Mouse (Mus musculus) midbrain, embryonic 11.5 days (tissue): ENCODE measurements around the gene Cby3. TPM values are rescaled to one million over a fixed set of nuclear protein-coding genes. Genes with fewer than 3 reads are reported as not detected.

ENCODE experiments used
- ATAC-seq: fragments of 200-750 bp; cut with Nextera tagmentation; 2 replicates; pipeline ENCODE4 v1.8.0; 2017; ENCODE audit warnings: moderate TSS enrichment, moderate library complexity; ENCODE audit not compliant: low FRiP score
- DNase-seq: peaks from one replicate; pipeline ENCODE4 v3.0.0; 2015; ENCODE audit warnings: low spot score; ENCODE audit errors: missing footprints
- H3K27ac ChIP-seq: fragments of 300-500 bp; sonication (generic); 2 replicates; pipeline ENCODE4 v1.5.1; 2014; ENCODE audit warnings: low read depth, low read length
- H3K27me3 ChIP-seq: fragments of 300-500 bp; sonication (generic); 2 replicates; pipeline ENCODE4 v1.6.1; 2014; ENCODE audit warnings: mild to moderate bottlenecking, low read length, moderate library complexity, mixed read lengths; ENCODE audit not compliant: control insufficient read depth, insufficient read depth
- H3K36me3 ChIP-seq: fragments of 300-500 bp; sonication (generic); 2 replicates; pipeline ENCODE4 v1.6.1; 2014; ENCODE audit warnings: mild to moderate bottlenecking, low read length, moderate library complexity, mixed read lengths; ENCODE audit not compliant: control insufficient read depth, insufficient read depth
- H3K4me1 ChIP-seq: fragments of 300-500 bp; sonication (generic); 2 replicates; pipeline ENCODE4 v1.6.1; 2014; ENCODE audit warnings: low read length; ENCODE audit not compliant: control insufficient read depth, insufficient read depth
- H3K4me2 ChIP-seq: fragments of 300-500 bp; sonication (generic); 2 replicates; pipeline ENCODE4 v1.6.1; 2014; ENCODE audit warnings: mild to moderate bottlenecking, moderate library complexity
- H3K4me3 ChIP-seq: fragments of 300-500 bp; sonication (generic); 2 replicates; pipeline ENCODE4 v1.5.1; 2014; ENCODE audit warnings: low read depth, low read length
- H3K9ac ChIP-seq: fragments of 300-500 bp; sonication (generic); 2 replicates; pipeline ENCODE4 v1.6.1; 2014; ENCODE audit warnings: low read length
- H3K9me3 ChIP-seq: fragments of 300-500 bp; sonication (generic); 2 replicates; pipeline ENCODE4 v1.6.1; 2016; ENCODE audit warnings: low read length; ENCODE audit not compliant: control insufficient read depth
- WGBS: fragments of 180-500 bp; shearing (Covaris S2); extraction: QIAGEN DNeasy Blood & Tissue Kit; methylation state at CpG from one replicate; pipeline ENCODE4 v1.1.7; 2014; 5-methylcytosine and 5-hydroxymethylcytosine counted together
- polyA plus RNA-seq: library from polyadenylated mRNA; unstranded; fragments of >200 nt; fragmentation: Nextera tagmentation; extraction: Ambion mirVana; gene quantifications from 2 replicates; pipeline ENCODE4 v1.2.1, GENCODE M21; 2014

The Cby3 gene
- polyA plus RNA-seq, 1 experiment from 2014 or later: not detected

DNA sequence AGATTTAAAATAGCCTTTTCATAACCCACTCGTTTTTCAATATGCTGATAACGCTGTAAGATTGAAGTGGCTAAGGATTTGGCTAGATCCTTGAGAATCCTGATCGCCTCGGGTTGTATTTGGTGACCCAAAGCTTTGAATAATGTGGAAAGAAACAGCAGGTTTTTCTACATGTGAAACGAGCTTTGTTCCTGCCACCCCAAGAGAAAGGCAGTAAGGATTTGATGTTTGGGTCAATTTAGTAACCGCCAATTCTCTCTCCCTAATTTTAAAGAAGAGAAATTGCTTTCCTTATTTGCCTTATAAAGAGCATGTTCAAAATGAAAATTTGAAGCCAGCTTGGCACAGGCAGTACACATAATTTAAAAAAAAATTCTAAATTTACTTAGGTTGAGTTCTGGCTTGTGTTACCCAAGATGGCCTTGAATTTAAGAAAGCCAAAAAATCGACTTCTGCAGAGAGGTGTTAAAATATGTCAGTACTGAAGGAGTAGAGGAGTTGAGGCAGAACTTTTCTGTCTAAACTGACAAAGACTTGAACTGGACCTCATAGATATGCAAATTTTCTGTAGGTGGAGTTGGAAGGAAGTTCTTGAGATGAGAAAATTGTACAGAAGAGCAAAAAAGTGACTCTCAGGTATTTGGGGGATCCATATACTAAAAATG, 27.8 kb upstream of the Cby3 start:
- H3K36me3 ChIP-seq: no peaks in the 10 kb centered on the region
- peak overlapping the region; percentile 54 for H3K4me2 ChIP-seq
- ATAC-seq: no peak
- 8% methylated on average over 7 of the region's 7 CpGs for WGBS
- peak overlapping the region; percentile 23 for H3K27ac ChIP-seq
- DNase-seq: no peak
- H3K4me3 ChIP-seq: peak overlapping the region; percentile 94
- peaks cover 13% of the 10 kb centered on the region for H3K4me1 ChIP-seq
- no peaks in the 10 kb centered on the region for H3K9me3 ChIP-seq
- no peaks in the 10 kb centered on the region for H3K27me3 ChIP-seq
- H3K9ac ChIP-seq: peak overlapping the region; percentile 85

DNA sequence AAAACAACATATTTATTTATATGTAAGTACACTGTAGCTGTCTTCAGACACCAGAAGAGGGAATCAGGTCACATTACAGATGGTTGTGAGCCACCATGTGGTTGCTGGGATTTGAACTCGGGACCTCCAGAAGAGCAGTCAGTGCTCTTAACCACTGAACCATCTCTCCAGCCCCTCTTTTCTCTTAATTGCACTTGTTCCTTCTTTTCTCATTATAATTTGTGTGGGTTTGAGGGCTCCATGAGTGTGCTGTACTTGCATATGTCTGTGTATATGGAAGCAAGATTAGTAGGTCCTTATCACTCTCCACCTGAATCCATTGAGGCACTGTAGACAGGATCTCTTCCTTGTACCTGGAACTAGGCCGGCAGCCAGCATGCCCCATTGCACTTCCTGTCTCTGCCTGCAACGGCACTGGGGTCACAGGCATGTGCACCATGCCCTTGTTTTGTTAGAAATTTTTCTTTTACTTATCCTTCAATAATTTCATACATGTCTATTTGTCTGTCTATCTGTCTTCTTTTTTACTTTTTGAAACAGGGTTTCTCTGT, 26.1 kb upstream of the Cby3 start:
- H3K4me2 ChIP-seq: no peak overlapping the region
- no peaks in the 10 kb centered on the region for H3K27me3 ChIP-seq
- H3K9ac ChIP-seq: no peak overlapping the region
- H3K27ac ChIP-seq: no peak overlapping the region
- WGBS: 87% methylated on average over 3 of the region's 3 CpGs
- ATAC-seq: no peak
- no peaks in the 10 kb centered on the region for H3K9me3 ChIP-seq
- DNase-seq: no peak
- no peak overlapping the region for H3K4me3 ChIP-seq
- no peaks in the 10 kb centered on the region for H3K36me3 ChIP-seq
- H3K4me1 ChIP-seq: peaks cover 13% of the 10 kb centered on the region

- Histone ChIP-seq H3K36me3 (no peaks in the 10 kb centered on the region), H3K27ac (no peak overlapping the region), H3K9me3 (no peaks in the 10 kb centered on the region), H3K27me3 (no peaks in the 10 kb centered on the region), H3K9ac (no peak overlapping the region), H3K4me1 (peaks cover 7% of the 10 kb centered on the region), H3K4me3 (no peak overlapping the region), H3K4me2 (no peak overlapping the region)
- 89% methylated on average over 1 of the region's 1 CpGs for WGBS
- DNase-seq (no peak), ATAC-seq (no peak)
Measured at GRCm38 (mm10) chr11:50329378-50329777, 24.9 kb upstream of the Cby3 start.

DNA sequence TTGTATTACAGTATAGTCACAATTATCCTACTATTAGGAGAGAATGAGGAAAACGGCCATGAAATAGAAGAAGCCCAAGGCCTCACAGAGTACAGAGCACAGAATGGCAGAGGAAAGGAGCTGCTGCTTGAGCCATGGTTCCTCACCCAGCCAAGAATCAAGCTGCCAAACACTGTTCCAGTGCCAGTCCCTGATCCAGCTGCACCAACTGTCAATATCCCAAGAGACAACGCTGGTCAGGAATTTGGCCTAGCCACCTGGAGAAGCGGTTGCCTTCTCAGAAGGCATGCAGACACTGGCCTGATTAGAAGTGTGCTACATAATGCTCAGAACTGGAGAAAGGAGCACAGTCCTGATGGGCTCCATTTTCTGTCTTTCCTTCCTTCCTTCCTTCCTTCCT, 21.1 kb upstream of the Cby3 start:
- Histone ChIP-seq H3K27ac (no peak overlapping the region), H3K9ac (no peak overlapping the region), H3K4me3 (no peak overlapping the region), H3K36me3 (no peaks in the 10 kb centered on the region), H3K9me3 (no peaks in the 10 kb centered on the region), H3K27me3 (no peaks in the 10 kb centered on the region), H3K4me2 (no peak overlapping the region), H3K4me1 (no peaks in the 10 kb centered on the region)
- 85% methylated on average over 3 of the region's 3 CpGs for WGBS
- DNase-seq (no peak), ATAC-seq (no peak)

DNA sequence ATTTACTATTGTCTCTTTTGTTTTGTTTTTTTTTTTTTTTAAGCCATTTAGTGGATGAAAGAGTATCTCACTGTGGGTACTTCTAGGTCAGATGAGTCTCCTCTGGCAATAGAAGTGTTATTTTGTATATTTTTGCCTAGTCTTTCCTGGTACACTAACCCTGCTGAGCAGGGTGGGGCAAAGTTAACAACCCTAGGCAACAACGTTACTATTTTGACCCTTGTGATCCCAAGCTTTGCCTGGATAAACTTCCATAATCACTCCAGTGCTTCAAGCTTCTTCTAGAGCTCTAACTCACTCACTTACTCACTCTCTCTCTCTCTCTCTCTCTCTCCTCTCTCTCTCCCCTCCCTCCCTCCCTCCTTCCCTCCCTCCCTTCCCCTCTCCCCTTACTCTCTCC, 18.1 kb upstream of the Cby3 start:
- ATAC-seq (no peak), DNase-seq (no peak)
- Histone ChIP-seq H3K36me3 (no peaks in the 10 kb centered on the region), H3K4me1 (no peaks in the 10 kb centered on the region), H3K27ac (no peak overlapping the region), H3K9ac (no peak overlapping the region), H3K9me3 (no peaks in the 10 kb centered on the region), H3K4me2 (no peak overlapping the region), H3K4me3 (no peak overlapping the region), H3K27me3 (no peaks in the 10 kb centered on the region)
- WGBS: 61% methylated on average over 1 of the region's 1 CpGs

- Histone ChIP-seq H3K27me3 (no peaks in the 10 kb centered on the region), H3K36me3 (no peaks in the 10 kb centered on the region), H3K27ac (no peak overlapping the region), H3K9me3 (no peaks in the 10 kb centered on the region), H3K4me2 (no peak overlapping the region), H3K4me1 (no peaks in the 10 kb centered on the region), H3K9ac (no peak overlapping the region), H3K4me3 (no peak overlapping the region)
- no peak for ATAC-seq
- no peak for DNase-seq
- WGBS: 62% methylated on average over 4 of the region's 4 CpGs
Measured at GRCm38 (mm10) chr11:50336891-50337290, 17.4 kb upstream of the Cby3 start.

DNA sequence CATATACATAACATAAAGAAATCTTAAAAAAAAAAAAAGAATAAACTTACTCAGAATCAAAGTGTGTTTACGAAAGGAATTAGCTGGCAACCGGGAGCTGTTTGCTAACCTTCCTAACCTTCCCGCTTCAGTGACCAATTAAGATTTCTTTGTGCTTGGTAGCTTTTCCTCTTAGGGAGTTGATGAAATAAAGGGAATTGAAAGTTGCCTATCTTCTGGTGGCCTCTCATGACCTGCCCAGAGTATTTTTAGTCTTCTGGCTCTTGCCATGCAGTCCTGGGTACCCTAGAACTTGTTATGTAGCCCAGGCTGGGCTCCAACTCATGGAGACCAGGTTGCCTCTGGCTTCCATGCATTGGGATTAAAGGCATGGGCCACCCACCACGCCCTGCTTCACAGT, 8.8 kb upstream of the Cby3 start:
- Histone ChIP-seq H3K4me3 (no peak overlapping the region), H3K9ac (no peak overlapping the region), H3K27me3 (no peaks in the 10 kb centered on the region), H3K4me2 (no peak overlapping the region), H3K36me3 (no peaks in the 10 kb centered on the region), H3K27ac (no peak overlapping the region), H3K4me1 (no peaks in the 10 kb centered on the region), H3K9me3 (no peaks in the 10 kb centered on the region)
- WGBS: 67% methylated on average over 4 of the region's 4 CpGs
- DNase-seq: no peak
- no peak for ATAC-seq

- Histone ChIP-seq H3K27ac (no peak overlapping the region), H3K9ac (no peak overlapping the region), H3K9me3 (no peaks in the 10 kb centered on the region), H3K36me3 (no peaks in the 10 kb centered on the region), H3K4me1 (no peaks in the 10 kb centered on the region), H3K4me3 (no peak overlapping the region), H3K27me3 (no peaks in the 10 kb centered on the region), H3K4me2 (no peak overlapping the region)
- 89% methylated on average over 9 of the region's 9 CpGs for WGBS
- ATAC-seq: no peak
- DNase-seq: no peak
Measured at GRCm38 (mm10) chr11:50346256-50347032, 7.8 kb upstream of the Cby3 start.

GRCm38 (mm10) chr11:50352177-50352576, 2.1 kb upstream of the Cby3 start:
- Histone ChIP-seq H3K27me3 (no peaks in the 10 kb centered on the region), H3K36me3 (no peaks in the 10 kb centered on the region), H3K27ac (no peak overlapping the region), H3K9me3 (no peaks in the 10 kb centered on the region), H3K4me1 (no peaks in the 10 kb centered on the region), H3K4me2 (no peak overlapping the region), H3K4me3 (no peak overlapping the region), H3K9ac (no peak overlapping the region)
- 90% methylated on average over 2 of the region's 2 CpGs for WGBS
- DNase-seq (no peak), ATAC-seq (no peak)
